Mouse (Mus musculus) liver, embryonic 16.5 days (tissue): ENCODE data around the gene Gm5134. TPM values are rescaled to one million over a fixed set of nuclear protein-coding genes. Genes with fewer than 3 reads are reported as not detected.
A peak's percentile ranks its signal among the peaks of the same experiment; 100 is the strongest.

Source experiments
- ATAC-seq: fragments of 200-750 bp; cut with Nextera tagmentation; 2 replicates; pipeline ENCODE4 v1.8.0; 2017; ENCODE audit warnings: low read depth, mild to moderate bottlenecking, moderate number of reproducible peaks, moderate library complexity
- H3K27ac ChIP-seq: fragments of 300-500 bp; sonication (generic); 2 replicates; pipeline ENCODE4 v1.5.1; 2014; ENCODE audit warnings: mild to moderate bottlenecking, low read length
- H3K27me3 ChIP-seq: fragments of 300-500 bp; sonication (generic); 2 replicates; pipeline ENCODE4 v1.6.1; 2014; ENCODE audit warnings: low read depth, low read length, mixed read lengths; ENCODE audit not compliant: control insufficient read depth, insufficient read depth
- H3K36me3 ChIP-seq: fragments of 300-500 bp; sonication (generic); 2 replicates; pipeline ENCODE4 v1.6.1; 2014; ENCODE audit warnings: mild to moderate bottlenecking; ENCODE audit not compliant: control insufficient read depth, insufficient read depth
- H3K4me1 ChIP-seq: fragments of 300-500 bp; sonication (generic); 2 replicates; pipeline ENCODE4 v1.6.1; 2014; ENCODE audit warnings: low read depth, low read length, mixed read lengths; ENCODE audit not compliant: control insufficient read depth
- H3K4me2 ChIP-seq: fragments of 300-500 bp; sonication (generic); 2 replicates; pipeline ENCODE4 v1.6.1; 2014; ENCODE audit warnings: low read depth, low read length, mixed read lengths
- H3K4me3 ChIP-seq: fragments of 300-500 bp; sonication (generic); 2 replicates; pipeline ENCODE4 v1.5.1; 2014; ENCODE audit warnings: low read depth, mild to moderate bottlenecking, low read length
- H3K9ac ChIP-seq: fragments of 300-500 bp; sonication (generic); 2 replicates; pipeline ENCODE4 v1.6.1; 2014; ENCODE audit warnings: low read depth, low read length
- H3K9me3 ChIP-seq: fragments of 300-500 bp; sonication (generic); replicated peaks from 2 replicates; pipeline ENCODE4 v1.6.1; 2016; ENCODE audit warnings: low read length; ENCODE audit not compliant: control insufficient read depth
- WGBS: fragments of 180-500 bp; shearing (Covaris S2); extraction: QIAGEN DNeasy Blood & Tissue Kit; methylation state at CpG from one replicate; pipeline ENCODE4 v1.1.7; 2014; ENCODE audit not compliant: insufficient replicate concordance; 5-methylcytosine and 5-hydroxymethylcytosine counted together
- polyA plus RNA-seq: library from polyadenylated mRNA; unstranded; fragments of >200 nt; fragmentation: Nextera tagmentation; extraction: Ambion mirVana; gene quantifications from 2 replicates; pipeline ENCODE4 v1.2.1, GENCODE M21; 2015

Gm5134 gene
- 0.06 and 0.14 TPM in 2 replicates for polyA plus RNA-seq

DNA sequence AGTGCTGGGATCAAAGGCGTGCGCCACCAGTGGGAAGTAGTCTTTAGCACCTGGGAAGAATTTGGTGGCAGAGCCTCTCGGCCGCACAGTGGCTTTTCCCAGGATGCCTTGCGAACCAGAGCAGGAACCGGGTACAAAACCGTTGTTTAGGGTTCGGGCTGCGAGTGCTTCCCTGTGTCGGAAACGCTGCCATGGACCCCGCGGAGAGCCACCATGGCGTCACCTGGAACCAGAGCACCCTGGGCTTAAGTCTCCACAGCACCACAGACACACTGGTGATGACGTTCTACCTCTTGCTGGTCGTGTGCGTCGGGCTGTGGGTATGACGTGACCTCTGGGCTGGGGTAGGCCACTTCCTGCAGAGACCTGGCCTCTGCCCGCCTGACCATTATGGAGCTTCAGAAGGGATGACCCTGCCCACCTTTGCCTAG, at the start of gene Gm5134:
Gm5134 (plus strand) TSS at position 134 of the 431 bp plus-strand sequence.
- peaks cover 22% of the 10 kb centered on the region for H3K27me3 ChIP-seq
- no peaks in the 10 kb centered on the region for H3K36me3 ChIP-seq
- H3K9ac ChIP-seq = peak within 1 kb of the TSS; percentile 33; the same call in 1 of the 2 replicates
- no peak within 1 kb of the TSS for H3K27ac ChIP-seq
- ATAC-seq = peak; percentile 16; the same call in 1 of the 2 replicates
- no peaks in the 10 kb centered on the region for H3K9me3 ChIP-seq
- 26% methylated on average over 20 of the region's 20 CpGs for WGBS
- peak within 1 kb of the TSS; percentile 58 for H3K4me2 ChIP-seq
- peak within 1 kb of the TSS; percentile 43 for H3K4me3 ChIP-seq
- H3K4me1 ChIP-seq = peaks cover 5% of the 10 kb centered on the region

GRCm38 (mm10) chr10:75906882-75907281, 47.4 kb upstream of the Gm5134 start:
- Histone ChIP-seq H3K36me3 (peaks cover 62% of the 10 kb centered on the region), H3K27ac (no peak overlapping the region)
- ATAC-seq = no peak

GRCm38 (mm10) chr10:75910698-75911097, 43.6 kb upstream of the Gm5134 start:
- no peak overlapping the region for H3K4me3 ChIP-seq
- no peak overlapping the region for H3K27ac ChIP-seq
- peaks cover 32% of the 10 kb centered on the region for H3K36me3 ChIP-seq
- no peak overlapping the region for H3K9ac ChIP-seq
- H3K27me3 ChIP-seq = no peaks in the 10 kb centered on the region
- H3K4me1 ChIP-seq = no peaks in the 10 kb centered on the region
- no peak overlapping the region for H3K4me2 ChIP-seq
- WGBS = 66% methylated on average over 2 of the region's 2 CpGs
- H3K9me3 ChIP-seq = no peaks in the 10 kb centered on the region
- ATAC-seq = no peak

More at GRCm38 (mm10) chr10:75906882-75907281, 47.4 kb upstream of the Gm5134 start:
- no peaks in the 10 kb centered on the region for H3K4me1 ChIP-seq
- H3K4me2 ChIP-seq = no peak overlapping the region
- H3K9ac ChIP-seq = no peak overlapping the region
- H3K4me3 ChIP-seq = no peak overlapping the region
- H3K9me3 ChIP-seq = no peaks in the 10 kb centered on the region
- 92% methylated on average over 4 of the region's 4 CpGs for WGBS
- no peaks in the 10 kb centered on the region for H3K27me3 ChIP-seq

GRCm38 (mm10) chr10:75913013-75913589, 41.2 kb upstream of the Gm5134 start:
- 43% methylated on average over 6 of the region's 6 CpGs for WGBS
- H3K27ac ChIP-seq = no peak overlapping the region
- H3K4me2 ChIP-seq = no peak overlapping the region
- H3K4me3 ChIP-seq = no peak overlapping the region
- H3K9me3 ChIP-seq = no peaks in the 10 kb centered on the region
- H3K27me3 ChIP-seq = no peaks in the 10 kb centered on the region
- H3K9ac ChIP-seq = no peak overlapping the region
- H3K4me1 ChIP-seq = no peaks in the 10 kb centered on the region
- H3K36me3 ChIP-seq = peaks cover 22% of the 10 kb centered on the region
- no peak for ATAC-seq

DNA sequence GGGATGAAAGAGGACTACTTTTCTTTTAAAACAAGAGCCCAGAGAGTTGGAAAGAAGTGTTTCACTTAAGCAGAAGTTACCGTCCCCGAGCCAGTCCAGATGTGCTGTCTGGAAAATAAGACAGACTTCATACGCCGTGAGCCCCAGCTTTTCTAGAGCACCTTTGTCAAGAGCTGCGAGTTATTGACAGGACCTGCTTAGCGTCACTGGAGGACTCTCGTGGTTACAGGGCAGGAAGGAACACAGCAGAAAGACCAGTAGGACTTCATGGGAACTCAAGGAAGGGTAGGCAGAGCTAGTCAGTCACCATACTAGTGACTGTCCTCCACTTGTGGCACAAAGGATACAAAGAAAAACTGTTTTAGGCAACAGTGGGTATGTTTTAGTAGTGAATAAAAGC, 38.8 kb upstream of the Gm5134 start:
- Histone ChIP-seq H3K36me3 (peaks cover 11% of the 10 kb centered on the region), H3K4me2 (no peak overlapping the region), H3K9me3 (no peaks in the 10 kb centered on the region), H3K27ac (no peak overlapping the region), H3K4me3 (no peak overlapping the region), H3K4me1 (peaks cover 10% of the 10 kb centered on the region), H3K9ac (no peak overlapping the region), H3K27me3 (no peaks in the 10 kb centered on the region)
- ATAC-seq = no peak
- WGBS = 71% methylated on average over 7 of the region's 7 CpGs

DNA sequence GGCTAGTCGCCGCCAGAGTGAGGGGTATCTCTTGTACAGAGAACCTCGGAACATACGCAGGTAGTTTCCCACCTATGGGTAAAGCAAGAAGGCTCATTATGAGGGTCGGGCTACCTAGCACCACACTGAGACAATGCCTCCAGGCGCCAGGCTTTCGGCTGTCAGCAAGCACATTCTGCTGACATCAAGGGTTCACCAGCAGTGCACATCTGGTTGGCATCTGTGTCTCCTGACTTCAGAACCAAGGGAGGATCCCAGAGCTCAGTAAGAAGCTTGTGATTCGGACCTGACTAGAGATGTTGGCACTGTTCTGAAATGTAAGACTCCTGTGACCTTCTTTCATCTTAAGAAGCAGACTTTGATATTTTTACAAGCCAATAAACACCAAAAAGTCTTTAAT, 37.5 kb upstream of the Gm5134 start:
- Histone ChIP-seq H3K4me1 (peaks cover 14% of the 10 kb centered on the region), H3K9me3 (no peaks in the 10 kb centered on the region), H3K9ac (no peak overlapping the region), H3K27me3 (no peaks in the 10 kb centered on the region), H3K27ac (no peak overlapping the region), H3K36me3 (no peaks in the 10 kb centered on the region), H3K4me3 (no peak overlapping the region), H3K4me2 (no peak overlapping the region)
- no peak for ATAC-seq
- 77% methylated on average over 8 of the region's 8 CpGs for WGBS

GRCm38 (mm10) chr10:75919026-75919425, 35.3 kb upstream of the Gm5134 start:
- Histone ChIP-seq H3K27ac (no peak overlapping the region), H3K9me3 (no peaks in the 10 kb centered on the region), H3K4me3 (no peak overlapping the region), H3K4me1 (peaks cover 26% of the 10 kb centered on the region), H3K4me2 (no peak overlapping the region), H3K27me3 (no peaks in the 10 kb centered on the region), H3K9ac (no peak overlapping the region), H3K36me3 (no peaks in the 10 kb centered on the region)
- 78% methylated on average over 5 of the region's 5 CpGs for WGBS
- no peak for ATAC-seq

- WGBS = under 1% methylated on average over 76 of the region's 76 CpGs
- Histone ChIP-seq H3K27ac (peak within 1 kb of the TSS; percentile 93), H3K36me3 (no peaks in the 10 kb centered on the region), H3K4me2 (peak within 1 kb of the TSS; percentile 95), H3K9me3 (no peaks in the 10 kb centered on the region), H3K27me3 (no peaks in the 10 kb centered on the region), H3K4me1 (peaks cover 26% of the 10 kb centered on the region), H3K4me3 (peak within 1 kb of the TSS; percentile 95), H3K9ac (peak within 1 kb of the TSS; percentile 92)
- peak; percentile 94 for ATAC-seq
Observed at GRCm38 (mm10) chr10:75921026-75921725, 33.1 kb upstream of the Gm5134 start, which contains the start of gene Smarcb1. Gene Smarcb1 (minus strand): TSS chr10:75921617.
